Mouse (Mus musculus) G1E (cell line): ENCODE results near the gene Coq8b. TPM values are rescaled to one million over a fixed set of nuclear protein-coding genes. Genes with fewer than 3 reads are reported as not detected.
"Not testable (repeated sequence)": the region's sequence is repeated elsewhere in the genome, so short reads cannot be mapped to it uniquely, and the experiment has no call there.

Source experiments
- ATAC-seq: 2 replicates; pipeline ENCODE4 v1.8.0; 2016; ENCODE audit warnings: mild to moderate bottlenecking; ENCODE audit not compliant: insufficient number of reproducible peaks, poor library complexity, low FRiP score, severe bottlenecking; ENCODE audit errors: extremely low read depth
- DNase-seq: peaks from one replicate; pipeline ENCODE4 v3.0.0; 2012; ENCODE audit warnings: low spot score
- H3K27me3 ChIP-seq: 2 replicates; pipeline ENCODE4 v1.6.1; 2012; ENCODE audit warnings: mild to moderate bottlenecking, low read length, inconsistent platforms; ENCODE audit not compliant: insufficient read depth
- H3K36me3 ChIP-seq: replicated peaks from 2 replicates; pipeline ENCODE3; 2012; ENCODE audit warnings: mild to moderate bottlenecking, inconsistent platforms
- H3K4me1 ChIP-seq: 2 replicates; pipeline ENCODE4 v1.6.1; 2012; ENCODE audit warnings: low read depth, low read length, inconsistent platforms, mixed read lengths; ENCODE audit not compliant: insufficient read depth
- H3K4me3 ChIP-seq: 2 replicates; pipeline ENCODE4 v1.5.1; 2012; ENCODE audit warnings: low read depth, mild to moderate bottlenecking, inconsistent platforms, low read length, moderate library complexity, mixed read lengths
- H3K9me3 ChIP-seq: replicated peaks from 2 replicates; pipeline ENCODE4 v1.6.1; 2012; ENCODE audit warnings: inconsistent platforms
- CTCF ChIP-seq: IDR thresholded peaks from 2 replicates; pipeline ENCODE4 v1.5.1; 2012; ENCODE audit warnings: low read depth, low read length, inconsistent platforms, mixed read lengths
- GATA1 ChIP-seq: IDR thresholded peaks from 2 replicates; pipeline ENCODE4 v1.6.1; 2012; ENCODE audit warnings: borderline replicate concordance, low read length, inconsistent platforms, mixed read lengths
- GATA2 ChIP-seq: IDR thresholded peaks from 2 replicates; pipeline ENCODE4 v1.6.1; 2012; ENCODE audit warnings: low read depth, low read length, inconsistent platforms, borderline replicate concordance
- POLR2AphosphoS5 ChIP-seq: IDR thresholded peaks from 2 replicates; pipeline ENCODE4 v1.6.1; 2012; ENCODE audit warnings: low read depth, low read length, inconsistent platforms; ENCODE audit not compliant: insufficient replicate concordance
- TAL1 ChIP-seq: conservative IDR thresholded peaks from 2 replicates; pipeline ENCODE4 v1.6.1; 2012; ENCODE audit warnings: low read depth, low read length, inconsistent platforms, mixed read lengths
- polyA plus RNA-seq: library from polyadenylated mRNA; stranded (reverse); fragments of >175 nt; gene quantifications from 2 replicates; pipeline ENCODE4 v1.2.3, GENCODE M21; 2012
- total RNA-seq, 2 experiments: library from RNA; stranded (forward) in 1 of 2; stranded (reverse) in 1 of 2; fragments of 200-1000 nt in 1 of 2; fragments of >200 nt in 1 of 2; fragmentation: Nextera tagmentation in 1 of 2; gene quantifications; 2 replicates each; pipeline ENCODE4 v1.2.3; 2014 to 2017

The Coq8b gene
- total and polyA plus RNA-seq, 3 experiments, result 25.3 to 62.2 (median 30.4) TPM

GRCm38 (mm10) chr7:27235726-27236125 lies 2.9 kb downstream of the Coq8b start:
- Histone ChIP-seq H3K4me3 (no peak overlapping the region), H3K27me3 (no peaks in the 10 kb centered on the region), H3K9me3 (no peaks in the 10 kb centered on the region), H3K36me3 (peaks cover 60% of the 10 kb centered on the region), H3K4me1 (peaks cover 34% of the 10 kb centered on the region)
- no peak for TF ChIP-seq TAL1
- no peak for TF ChIP-seq POLR2AphosphoS5
- TF ChIP-seq GATA2, result no peak
- no peak for TF ChIP-seq CTCF
- no peak for TF ChIP-seq GATA1
- no peak for ATAC-seq
- no peak for DNase-seq

- H3K9me3 ChIP-seq, result no peaks in the 10 kb centered on the region
- no peak for ATAC-seq
- TF ChIP-seq TAL1 (no peak), GATA1 (no peak), CTCF (no peak), POLR2AphosphoS5 (no peak)
- H3K4me1 ChIP-seq, result peaks cover 26% of the 10 kb centered on the region
- peaks cover 78% of the 10 kb centered on the region for H3K36me3 ChIP-seq
- DNase-seq, result no peak
- no peaks in the 10 kb centered on the region for H3K27me3 ChIP-seq
- H3K4me3 ChIP-seq, result no peak overlapping the region
These were observed 4.7 kb downstream of the Coq8b start for GRCm38 (mm10) chr7:27237527-27237926.

GRCm38 (mm10) chr7:27238568-27238967 lies 5.7 kb downstream of the Coq8b start:
- no peak for DNase-seq
- no peak for ATAC-seq

GRCm38 (mm10) chr7:27243211-27243610 lies 10.4 kb downstream of the Coq8b start:
- DNase-seq (no peak), ATAC-seq (no peak)
- Histone ChIP-seq H3K4me3 (no peak overlapping the region), H3K9me3 (no peaks in the 10 kb centered on the region), H3K36me3 (peaks cover 80% of the 10 kb centered on the region), H3K27me3 (no peaks in the 10 kb centered on the region), H3K4me1 (no peaks in the 10 kb centered on the region)
- TF ChIP-seq CTCF, result no peak
- no peak for TF ChIP-seq TAL1
- TF ChIP-seq GATA2, result no peak
- no peak for TF ChIP-seq GATA1
- TF ChIP-seq POLR2AphosphoS5, result no peak

More at GRCm38 (mm10) chr7:27238568-27238967, 5.7 kb downstream of the Coq8b start:
- H3K9me3 ChIP-seq, result no peaks in the 10 kb centered on the region
- H3K27me3 ChIP-seq, result no peaks in the 10 kb centered on the region
- no peak overlapping the region for H3K4me3 ChIP-seq
- TF ChIP-seq POLR2AphosphoS5 (no peak), GATA2 (no peak), GATA1 (no peak), CTCF (no peak), TAL1 (no peak)
- H3K4me1 ChIP-seq, result peaks cover 20% of the 10 kb centered on the region
- peaks cover 89% of the 10 kb centered on the region for H3K36me3 ChIP-seq

- ATAC-seq, result not testable (repeated sequence)
These were observed 11.3 kb downstream of the Coq8b start for GRCm38 (mm10) chr7:27244088-27244487.

GRCm38 (mm10) chr7:27249146-27249545 lies 16.3 kb downstream of the Coq8b start:
- DNase-seq (no peak), ATAC-seq (no peak)
- H3K27me3 ChIP-seq, result no peaks in the 10 kb centered on the region
- H3K4me3 ChIP-seq, result no peak overlapping the region
- H3K36me3 ChIP-seq, result peaks cover 69% of the 10 kb centered on the region
- TF ChIP-seq GATA1 (no peak), CTCF (no peak), TAL1 (no peak), POLR2AphosphoS5 (no peak), GATA2 (no peak)
- H3K9me3 ChIP-seq, result no peaks in the 10 kb centered on the region
- 0 out of 2 replicates have a peak, but pooled peaks cover 5% of the 10 kb centered on the region for H3K4me1 ChIP-seq

More at GRCm38 (mm10) chr7:27244088-27244487, 11.3 kb downstream of the Coq8b start:
- 0 out of 2 replicates have a peak, but pooled peaks have one; percentile 22 for TF ChIP-seq CTCF
- H3K4me1 ChIP-seq, H3K27me3 ChIP-seq, H3K9me3 ChIP-seq, H3K4me3 ChIP-seq, DNase-seq: not testable (repeated sequence)
- H3K36me3 ChIP-seq, result peaks cover 72% of the 10 kb centered on the region

- Histone ChIP-seq H3K4me1 (peaks cover 5% of the 10 kb centered on the region; the same call in 1 of the 2 replicates), H3K4me3 (no peak overlapping the region), H3K9me3 (no peaks in the 10 kb centered on the region), H3K27me3 (no peaks in the 10 kb centered on the region), H3K36me3 (peaks cover 73% of the 10 kb centered on the region)
- TF ChIP-seq POLR2AphosphoS5 (no peak), TAL1 (no peak), CTCF (no peak), GATA2 (no peak), GATA1 (no peak)
- ATAC-seq, result no peak
- no peak for DNase-seq
These were observed 17.1 kb downstream of the Coq8b start for GRCm38 (mm10) chr7:27249928-27250327.
